Mouse (Mus musculus) left cerebral cortex, postnatal 4 days (tissue): ENCODE measurements at regions not wholly inside any gene's neighbourhood (a gene's known extent, or its start where the extent isn't known, plus 50 kb on each side); places are given as distances from the start of the nearest gene placed in this dataset.

ENCODE experiments used
- DNase-seq: peaks from one replicate; pipeline ENCODE4 v3.0.0-alpha.2; 2022
- intact Hi-C: fragments of 180-260 bp; cut with DNase I; formaldehyde crosslinking; loops from one replicate; pipeline ENCODE4 v1.15.1; 2025

DNA sequence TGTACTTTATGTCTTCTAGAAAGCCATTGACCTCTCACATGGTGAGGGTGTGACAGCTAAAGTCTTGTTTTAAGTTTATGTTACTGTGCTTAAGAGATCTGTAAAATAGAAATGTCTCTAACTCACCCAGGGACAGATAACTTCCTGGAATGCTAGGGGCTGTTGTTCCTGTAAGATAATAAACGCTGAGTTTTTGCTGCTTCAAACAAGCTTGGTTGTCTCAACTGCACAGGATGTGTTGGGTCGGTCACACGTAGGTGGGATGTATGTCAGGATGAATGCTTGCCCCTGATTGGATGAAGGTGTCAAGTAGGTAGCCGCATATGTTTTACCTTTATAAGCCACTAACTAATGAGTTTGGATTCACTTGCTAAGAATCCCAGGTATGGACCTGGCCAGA lies 63.8 kb upstream of the Eif4g2 start:
- DNase-seq, result no peak
- intact Hi-C loops, result no loop called here

DNA sequence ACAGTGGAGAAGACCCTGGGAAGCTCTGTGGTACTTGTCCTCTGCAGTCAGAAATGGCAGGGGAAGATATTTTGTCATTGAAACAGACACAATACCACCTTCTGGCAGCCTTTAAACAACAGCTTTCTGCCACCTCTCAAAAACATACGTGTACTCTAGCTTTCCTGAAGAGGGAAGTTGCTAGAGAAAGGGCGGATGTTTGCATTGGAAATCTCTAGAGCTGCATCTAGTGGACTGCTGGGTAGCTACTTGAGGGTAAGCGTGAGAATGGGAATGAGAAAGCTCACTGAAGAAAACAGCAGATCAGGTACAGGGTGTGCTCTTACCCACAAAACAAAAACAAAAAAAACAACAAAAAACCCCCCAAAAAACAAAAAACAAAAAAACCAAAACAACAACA lies 61.4 kb upstream of the Eif4g2 start:
- DNase-seq, result no peak
- intact Hi-C loops, result no loop called here

DNA sequence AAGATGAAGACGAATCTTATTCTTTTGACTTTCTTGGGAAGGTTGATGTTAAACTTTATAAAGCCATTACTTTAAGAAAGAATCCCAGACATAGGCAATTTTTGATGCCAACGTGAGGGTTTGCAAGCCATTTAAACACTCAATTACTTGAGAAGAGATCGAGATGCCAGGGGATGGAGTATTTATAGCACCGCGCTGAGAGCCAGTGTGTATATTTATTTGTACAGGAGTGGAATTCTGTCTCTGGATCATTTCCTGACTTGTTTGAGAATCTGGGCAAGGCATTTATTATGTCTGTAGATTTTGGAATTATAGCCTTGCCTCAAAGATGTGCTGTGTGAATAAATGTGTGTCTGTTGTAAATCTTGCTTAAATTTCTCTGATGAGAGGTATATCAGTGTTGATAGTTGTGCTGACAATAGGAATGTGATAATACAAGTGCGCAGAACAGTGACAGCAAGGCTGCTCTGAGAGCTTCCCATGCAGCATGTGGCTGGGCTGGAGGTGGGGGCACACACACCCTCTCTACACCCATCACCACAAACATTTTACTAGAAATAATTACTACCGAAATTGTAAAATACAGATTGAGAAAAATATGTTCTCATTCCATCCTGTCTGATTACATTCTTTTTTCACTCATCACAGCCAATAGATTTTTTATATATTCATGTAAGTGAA lies 58.6 kb upstream of the Eif4g2 start:
- intact Hi-C loops, result no loop called here
- no peak for DNase-seq

DNA sequence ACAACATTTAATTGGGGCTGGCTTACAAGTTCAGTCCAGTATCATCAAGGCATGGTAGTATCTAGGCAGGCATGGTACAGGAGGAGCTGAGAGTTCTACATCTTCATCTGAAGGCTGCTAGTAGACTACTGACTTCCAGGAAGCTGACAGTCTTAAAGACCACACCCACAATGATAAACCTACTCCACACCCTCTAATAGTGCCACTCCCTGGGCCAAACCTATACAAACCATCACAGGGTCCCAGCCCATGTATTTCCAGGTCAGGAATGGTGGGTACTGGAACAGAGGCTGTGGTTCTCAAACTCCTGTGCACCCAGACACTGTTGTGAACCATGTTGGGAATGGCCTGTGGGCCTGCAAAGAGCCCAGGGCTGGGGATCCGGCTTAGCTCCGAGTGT lies 55.2 kb upstream of the Eif4g2 start:
- intact Hi-C loops, result no loop called here

DNA sequence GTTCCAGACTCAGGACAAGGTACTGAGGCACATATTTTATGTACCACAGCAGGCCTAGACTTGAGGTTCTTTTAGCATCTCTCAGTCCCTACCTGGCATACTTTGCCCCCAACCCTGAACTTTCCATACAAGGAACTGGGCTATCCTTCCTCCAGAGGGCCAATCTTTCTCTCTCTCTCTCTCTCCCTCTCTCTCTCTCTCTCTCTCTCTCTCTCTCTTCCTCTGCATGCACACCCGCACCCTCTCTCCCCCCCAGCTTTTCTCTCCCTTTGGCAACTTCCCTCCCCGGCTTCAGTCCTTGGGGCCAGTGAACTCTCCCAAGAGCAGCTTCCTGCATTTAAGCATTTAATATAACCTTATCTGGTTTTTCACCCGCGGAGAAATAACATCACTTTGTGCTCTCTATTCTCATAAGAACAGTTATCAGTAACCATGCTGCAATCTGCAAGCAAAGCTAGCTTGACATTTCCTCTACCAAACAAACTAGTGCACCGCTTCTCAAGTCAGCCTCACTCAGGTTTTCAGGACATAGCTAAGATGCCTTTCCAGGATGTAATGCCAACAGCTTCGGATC lies 53.3 kb upstream of the Eif4g2 start:
- intact Hi-C loops, result no loop called here
- no peak for DNase-seq

More for the DNA sequence above, 55.2 kb upstream of the Eif4g2 start:
- DNase-seq, result no peak

- intact Hi-C loops, result no loop called here
- no peak for DNase-seq
These were observed 51.7 kb upstream of the Eif4g2 start for GRCm38 (mm10) chr7:111134496-111134895.
